Mouse (Mus musculus) thymus, postnatal 14 days (tissue): ENCODE measurements around the gene Zfp773.
"Not testable (repeated sequence)": the region's sequence is repeated elsewhere in the genome, so short reads cannot be mapped to it uniquely, and the experiment has no call there.

ENCODE experiments used
- DNase-seq: peaks from one replicate; pipeline ENCODE4 v3.0.0; 2021

Gene Zfp773

DNA sequence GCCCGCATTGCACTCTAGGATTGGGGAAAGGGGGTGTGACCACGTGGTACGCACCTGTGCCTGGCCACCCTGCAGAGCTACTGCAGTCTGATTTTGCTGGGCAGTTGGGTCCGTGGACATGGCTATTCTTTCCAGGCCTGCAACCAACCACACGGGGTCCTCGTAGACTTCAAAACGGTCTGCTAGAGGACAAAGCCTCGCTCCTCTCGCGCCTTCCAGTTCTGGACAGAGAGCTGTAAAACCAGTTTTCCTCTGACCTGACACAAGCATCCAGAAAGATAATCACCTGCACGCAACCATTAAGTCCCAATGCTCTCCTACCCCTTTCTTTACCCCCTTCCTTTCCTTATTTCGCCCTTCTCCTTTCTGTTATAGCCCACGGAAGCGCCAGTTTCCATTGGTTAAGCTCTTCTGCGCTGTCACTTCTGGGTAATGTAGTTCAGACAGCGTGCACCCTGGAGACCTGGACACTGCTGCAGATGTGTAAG lies at the start of gene Zfp773:
Zfp773 (minus strand) TSS at position 377 of the 488 bp plus-strand sequence.
- peak; percentile 40 for DNase-seq

DNA sequence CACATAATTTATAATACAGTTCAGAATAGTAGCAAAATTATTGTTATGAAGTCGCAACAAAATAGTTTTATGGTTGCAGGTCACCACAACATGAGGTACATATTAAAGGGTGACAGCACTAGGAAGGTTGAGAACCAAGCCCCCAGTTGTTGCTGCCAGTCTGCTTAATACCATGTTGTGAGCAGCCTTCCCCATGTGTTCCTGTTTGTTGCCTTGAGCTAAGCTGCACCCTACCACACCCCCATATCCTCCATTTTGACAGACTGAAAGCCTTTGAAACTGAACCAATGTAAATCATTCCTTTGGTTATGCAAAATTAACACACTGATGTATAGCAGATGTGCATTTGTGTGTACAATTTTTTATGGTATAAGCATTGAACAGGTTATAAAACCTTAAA lies 49.3 kb upstream of the Zfp773 start:
- no peak for DNase-seq

DNA sequence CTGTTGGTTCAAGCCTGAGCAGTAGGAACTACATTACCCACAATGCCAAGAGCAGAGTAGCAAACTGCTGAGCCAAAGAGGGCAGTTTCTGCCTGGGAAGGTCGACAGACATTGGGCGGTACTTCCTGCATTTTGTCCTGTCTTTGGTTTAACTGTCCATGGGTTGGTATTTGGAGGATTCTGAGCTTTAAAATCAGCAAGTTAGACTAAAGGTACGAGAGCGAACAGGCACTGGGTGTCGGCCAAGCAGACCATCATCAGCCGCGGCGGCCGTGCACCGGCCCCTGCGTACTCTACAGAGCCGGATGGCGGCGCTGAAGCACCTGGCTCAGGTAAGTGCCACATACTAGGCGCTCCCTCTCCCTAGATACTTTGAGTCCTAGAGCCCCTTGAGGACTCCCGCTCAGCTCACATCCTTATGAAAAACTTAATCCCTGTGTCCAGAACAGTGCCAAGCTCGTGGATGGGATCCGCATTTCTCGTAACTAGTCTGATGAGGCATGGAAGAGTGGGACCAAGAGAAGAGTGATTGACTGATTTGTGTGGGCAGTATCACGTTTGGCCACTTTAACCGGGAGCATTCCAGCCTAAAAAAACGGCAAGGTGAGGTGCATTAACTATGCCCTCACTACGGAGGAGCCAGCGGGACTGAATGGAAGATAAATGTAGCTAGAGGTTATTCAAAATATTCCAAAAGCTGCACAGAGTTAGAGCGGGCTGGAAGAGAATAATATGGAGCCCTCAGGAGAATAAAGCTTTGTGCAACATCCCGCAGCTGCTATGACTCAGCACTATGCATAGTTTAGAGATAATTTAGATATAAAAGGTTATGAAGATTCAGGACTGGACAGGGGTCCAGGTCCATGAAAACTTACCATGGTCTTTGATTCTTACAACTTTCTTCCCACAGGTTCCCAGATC lies 34.9 kb upstream of the Zfp773 start, which contains the start of gene Zfp418:
Zfp418 (plus strand) TSS at position 104 of the 921 bp plus-strand sequence.
- DNase-seq = peak; percentile 32

DNA sequence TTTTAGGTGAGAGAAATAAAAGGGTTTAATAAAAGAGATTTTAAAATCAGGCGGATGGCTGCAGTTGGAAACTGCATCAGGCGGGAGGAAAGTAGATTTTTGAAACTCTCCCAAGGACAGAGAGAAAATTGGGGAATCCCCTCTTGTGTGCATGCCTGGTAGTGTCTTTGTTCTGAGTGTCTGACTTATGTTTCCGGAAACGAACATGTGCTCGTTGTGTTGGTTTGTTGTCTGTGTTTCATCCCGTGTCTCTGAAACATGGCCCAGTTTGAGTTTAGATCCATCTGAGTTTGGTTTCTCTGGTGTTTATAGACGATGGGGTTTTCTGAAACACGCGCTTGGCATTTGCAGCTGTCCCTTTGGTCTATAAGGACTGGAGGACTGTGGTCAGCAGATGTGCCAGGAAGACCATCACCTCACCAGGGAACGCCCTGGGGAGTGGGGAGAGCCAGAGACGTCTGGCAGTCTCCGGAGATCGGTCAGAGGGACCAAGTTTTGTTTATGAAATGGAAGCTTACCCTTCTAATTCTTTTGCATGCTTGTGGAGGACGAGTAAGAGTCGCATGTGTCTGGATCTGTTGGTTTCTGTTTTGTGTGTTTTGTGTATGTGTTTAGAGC lies 9.5 kb upstream of the Zfp773 start:
- no peak for DNase-seq

DNA sequence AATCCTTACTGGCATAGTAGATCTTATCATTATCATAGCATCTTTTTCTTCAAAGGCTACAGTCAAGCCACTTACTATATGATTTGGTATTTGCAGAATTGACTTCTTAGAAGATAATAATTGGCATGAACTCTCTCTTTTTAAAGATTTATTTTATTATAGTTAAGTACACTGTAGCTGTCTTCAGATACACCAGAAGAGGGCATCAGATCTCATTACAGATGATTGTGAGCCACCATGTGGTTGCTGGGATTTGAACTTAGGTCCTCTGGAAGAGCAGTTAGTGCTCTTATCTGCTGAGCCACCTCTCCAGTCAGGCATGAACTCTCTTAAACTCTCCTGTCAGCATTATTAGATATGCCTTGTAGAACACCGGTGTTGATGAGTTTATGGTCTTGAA lies 7.7 kb upstream of the Zfp773 start:
- no peak for DNase-seq

DNA sequence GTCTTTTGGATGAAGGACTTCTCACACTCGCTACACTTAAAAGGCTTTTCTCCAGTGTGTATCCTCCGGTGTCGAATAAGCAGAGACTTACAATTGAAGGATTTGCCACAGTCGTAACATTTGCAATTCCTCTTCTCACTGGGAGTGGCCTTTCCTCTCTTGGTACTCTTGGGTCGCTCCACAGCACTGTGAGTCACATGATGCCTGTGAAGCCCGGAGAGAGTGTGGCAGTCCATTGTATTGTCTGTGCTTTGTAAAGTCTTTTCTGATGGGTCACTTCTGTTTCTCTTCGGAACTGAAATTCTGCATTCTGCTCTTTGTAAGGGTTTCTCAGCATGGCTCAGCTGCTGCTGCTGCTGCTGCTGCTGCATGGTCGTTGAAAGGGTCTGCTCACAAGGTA lies 3.8 kb downstream of the Zfp773 start:
- DNase-seq = no peak

DNA sequence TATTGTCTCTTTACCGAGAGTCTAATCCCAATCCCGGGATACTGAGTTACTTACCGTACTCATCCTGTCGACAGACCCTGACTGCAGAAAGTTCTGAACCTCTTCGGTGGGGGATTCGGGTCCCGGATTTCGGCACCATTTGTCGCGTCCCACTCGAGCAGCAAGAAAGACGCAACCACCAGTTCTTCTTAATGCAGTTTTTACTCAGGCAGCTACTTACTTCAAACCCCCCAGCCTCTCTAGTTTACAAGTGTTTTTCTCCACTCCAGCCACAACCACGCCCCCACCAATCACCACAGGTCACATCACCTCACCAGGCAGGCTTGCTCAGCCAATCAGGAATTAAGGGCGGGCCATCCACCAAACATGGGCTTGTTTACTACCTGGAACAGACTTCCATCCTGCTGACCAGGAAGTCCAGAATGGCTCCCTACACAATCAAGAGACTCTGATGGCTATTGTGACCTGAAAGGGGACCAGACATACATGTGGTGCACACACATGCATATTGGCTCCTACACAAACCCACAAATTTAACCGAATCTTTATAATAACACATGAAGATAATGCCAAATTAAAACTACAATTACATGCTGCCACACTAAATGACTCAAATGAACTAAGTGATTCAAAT lies 5.9 kb downstream of the Zfp773 start:
- DNase-seq = not testable (repeated sequence)

DNA sequence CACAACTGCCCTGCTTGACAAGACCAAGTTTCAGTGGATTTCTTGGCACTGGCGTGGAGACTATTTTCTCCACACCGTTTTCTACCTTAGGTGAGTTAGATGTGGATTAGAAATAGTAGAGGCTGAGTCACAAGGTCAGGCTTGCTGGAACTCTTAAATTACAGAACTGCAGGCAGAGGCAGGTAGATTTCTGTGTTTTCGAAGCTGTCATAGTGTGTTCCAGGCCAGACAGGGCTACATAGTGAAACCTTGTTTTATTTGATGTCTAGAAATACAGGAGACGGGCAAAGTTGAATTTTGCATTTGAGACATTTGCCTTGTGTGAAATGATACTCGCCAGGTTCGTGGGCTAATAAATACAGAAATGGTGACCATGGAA lies 15.0 kb downstream of the Zfp773 start:
- DNase-seq = no peak

DNA sequence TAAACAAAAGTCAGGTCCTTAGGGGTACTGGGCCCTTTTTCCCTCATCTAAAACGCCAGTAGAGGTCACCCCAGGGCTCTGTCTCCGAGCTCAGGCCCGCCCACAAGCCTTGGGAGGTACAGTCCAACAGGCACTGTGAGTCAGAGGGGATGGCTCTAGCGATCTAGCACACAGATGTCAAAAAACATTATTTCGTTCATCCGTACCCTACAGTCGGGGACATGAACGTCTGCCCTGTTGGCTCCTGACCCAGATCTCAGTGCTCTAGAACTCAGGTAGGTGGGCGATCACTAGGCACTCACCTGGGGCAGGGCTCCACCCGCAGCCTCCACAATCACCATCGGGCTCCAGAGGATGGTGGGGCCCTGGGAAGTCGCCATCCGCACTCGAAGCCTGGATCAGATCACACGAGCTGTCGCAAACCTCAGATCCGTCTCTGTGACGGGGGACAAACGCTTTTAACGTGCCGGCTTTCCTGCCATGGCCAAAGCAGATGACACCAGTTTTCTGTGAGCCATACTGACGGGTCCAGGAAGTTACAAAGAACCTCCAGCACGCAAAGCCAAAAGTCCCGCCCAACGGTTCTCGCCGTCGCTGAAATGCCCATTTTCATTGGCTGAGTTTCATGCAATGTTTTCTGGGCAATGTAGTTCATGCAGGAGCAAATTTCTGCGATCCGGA lies 15.5 kb downstream of the Zfp773 start, which contains the start of gene Zfp954:
Zfp954 (minus strand) TSS at position 568 of the 681 bp plus-strand sequence.
- DNase-seq = peak; percentile 84

DNA sequence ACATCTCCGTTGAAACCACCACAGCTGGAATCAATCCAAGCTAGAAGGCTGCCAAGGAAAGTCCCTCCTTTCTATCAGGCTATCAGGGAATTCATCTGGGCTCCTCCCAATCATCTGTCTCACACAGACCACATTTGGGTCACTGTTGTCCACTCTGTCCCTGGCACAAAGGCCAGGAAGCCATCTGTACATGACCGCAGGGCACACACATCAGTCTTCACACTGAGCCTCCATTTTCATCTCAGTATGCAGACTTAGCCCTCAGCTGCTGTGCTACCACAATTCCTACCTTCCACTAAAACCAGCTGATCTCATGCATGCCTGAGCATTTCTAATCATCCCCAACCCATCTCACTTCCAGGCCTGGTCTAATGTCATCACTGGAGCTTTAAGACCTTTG lies 18.1 kb downstream of the Zfp773 start:
- DNase-seq = no peak

DNA sequence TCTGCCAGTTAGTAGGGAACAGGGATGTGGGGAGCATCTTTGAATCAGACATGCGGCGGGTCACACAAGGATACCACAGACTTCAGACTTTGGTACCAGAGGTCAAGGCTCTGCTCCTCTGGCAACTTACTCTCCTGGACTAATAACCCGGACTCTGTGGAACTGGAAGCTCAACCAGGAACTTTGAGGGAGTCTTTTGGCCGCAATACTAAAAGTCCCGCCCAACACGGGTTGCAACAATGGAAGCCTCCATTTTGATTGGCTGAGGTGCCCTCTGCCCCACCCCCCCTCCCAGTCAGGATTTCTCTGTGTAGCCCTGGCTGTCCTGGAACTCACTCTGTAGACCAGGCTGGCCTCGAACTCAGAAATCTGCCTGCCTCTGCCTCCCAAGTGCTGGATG lies 28.1 kb downstream of the Zfp773 start:
- DNase-seq = no peak
